Mouse (Mus musculus): ENCODE data around the gene Zfp219.

- TF ChIP-seq POLR2A (IDR thresholded peaks at IDR 0.05; ENCODE audit: extremely low read depth, insufficient read depth, low read length), result no peak
- no peak for TF ChIP-seq CTCF (IDR thresholded peaks at IDR 0.05; ENCODE audit: extremely low read depth, insufficient read depth, low read length)
Observed at GRCm38 (mm10) chr14:51988731-51989130, 31.8 kb downstream of the Zfp219 start.
